Mouse (Mus musculus) kidney, embryonic 16.5 days (tissue): ENCODE data around the gene Adgrg5. TPM values are rescaled to one million over a fixed set of nuclear protein-coding genes. Genes with fewer than 3 reads are reported as not detected.
A peak's percentile ranks its signal among the peaks of the same experiment; 100 is the strongest.

Experiments used
- ATAC-seq: fragments of 200-750 bp; cut with Nextera tagmentation; 2 replicates; pipeline ENCODE4 v1.8.0; 2017; ENCODE audit warnings: moderate TSS enrichment; ENCODE audit not compliant: low FRiP score, low TSS enrichment
- H3K27ac ChIP-seq: fragments of 300-500 bp; sonication (generic); 2 replicates; pipeline ENCODE4 v1.5.1; 2014; ENCODE audit warnings: low read length
- H3K27me3 ChIP-seq: fragments of 300-500 bp; sonication (generic); 2 replicates; pipeline ENCODE4 v1.6.1; 2014; ENCODE audit warnings: low read length, control low read depth, mixed read lengths; ENCODE audit not compliant: insufficient read depth
- H3K36me3 ChIP-seq: fragments of 300-500 bp; sonication (generic); 2 replicates; pipeline ENCODE4 v1.6.1; 2014; ENCODE audit warnings: low read length, control low read depth, mixed read lengths; ENCODE audit not compliant: insufficient read depth
- H3K4me1 ChIP-seq: fragments of 300-500 bp; sonication (generic); 2 replicates; pipeline ENCODE4 v1.6.1; 2014; ENCODE audit warnings: low read length, control low read depth, mixed read lengths; ENCODE audit not compliant: insufficient read depth
- H3K4me2 ChIP-seq: fragments of 300-500 bp; sonication (generic); replicated peaks from 2 replicates; pipeline ENCODE4 v1.6.1; 2014; ENCODE audit warnings: low read depth, low read length
- H3K4me3 ChIP-seq: fragments of 300-500 bp; sonication (generic); 2 replicates; pipeline ENCODE4 v1.5.1; 2014; ENCODE audit warnings: mild to moderate bottlenecking, low read length
- H3K9ac ChIP-seq: fragments of 300-500 bp; sonication (generic); replicated peaks from 2 replicates; pipeline ENCODE4 v1.6.1; 2014; ENCODE audit warnings: low read length
- H3K9me3 ChIP-seq: fragments of 300-500 bp; sonication (generic); 2 replicates; pipeline ENCODE4 v1.6.1; 2016; ENCODE audit warnings: low read length, control low read depth
- WGBS: fragments of 180-500 bp; shearing (Covaris S2); extraction: QIAGEN DNeasy Blood & Tissue Kit; methylation state at CpG from one replicate; pipeline ENCODE4 v1.1.7; 2014; 5-methylcytosine and 5-hydroxymethylcytosine counted together
- polyA plus RNA-seq: library from polyadenylated mRNA; unstranded; fragments of >200 nt; fragmentation: Nextera tagmentation; extraction: Ambion mirVana; gene quantifications from 2 replicates; pipeline ENCODE4 v1.2.1, GENCODE M21; 2015

Adgrg5 gene
- polyA plus RNA-seq, 1 experiment from 2014 or later = 0.05 TPM

- no peaks in the 10 kb centered on the region for H3K27me3 ChIP-seq
- H3K36me3 ChIP-seq = no peaks in the 10 kb centered on the region
- H3K4me3 ChIP-seq = no peak within 1 kb of the TSS
- peaks cover 32% of the 10 kb centered on the region for H3K4me1 ChIP-seq
- peak; percentile 66 for ATAC-seq
- H3K9ac ChIP-seq = no peak within 1 kb of the TSS
- no peaks in the 10 kb centered on the region for H3K9me3 ChIP-seq
- peak within 1 kb of the TSS; percentile 91 for H3K27ac ChIP-seq
- WGBS = 45% methylated on average over 7 of the region's 7 CpGs
- H3K4me2 ChIP-seq = no peak within 1 kb of the TSS
These were observed 51.1 kb downstream of the Adgrg5 start, which contains the start of gene Adgrg1 for GRCm38 (mm10) chr8:94974467-94975165. Gene Adgrg1, plus strand, starts transcription at chr8:94974751.

GRCm38 (mm10) chr8:94976651-94977417 lies 53.3 kb downstream of the Adgrg5 start:
- peak overlapping the region; percentile 69 for H3K9ac ChIP-seq
- WGBS = 15% methylated on average over 17 of the region's 17 CpGs

DNA sequence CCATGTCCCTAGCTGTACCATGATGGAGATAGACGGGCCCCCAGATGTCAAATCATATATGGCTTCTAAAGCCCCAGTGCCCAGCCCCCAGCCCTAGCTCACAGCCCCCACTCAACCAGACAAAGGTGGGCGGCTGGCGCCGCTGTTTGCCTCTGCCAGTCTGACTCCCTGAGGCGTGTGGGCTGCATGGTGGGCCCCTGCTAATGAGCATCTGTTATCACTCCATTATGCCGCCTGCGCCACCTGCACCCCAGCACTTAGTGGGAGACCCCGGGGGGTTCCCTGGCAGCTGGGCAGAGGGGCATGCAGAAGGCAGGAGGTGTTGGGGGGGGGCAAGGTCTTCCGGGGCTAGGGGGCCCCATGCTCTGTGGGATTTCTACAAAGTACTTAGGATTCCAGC lies 54.6 kb downstream of the Adgrg5 start:
- Histone ChIP-seq H3K27me3 (no peaks in the 10 kb centered on the region), H3K9ac (peak overlapping the region; percentile 69), H3K4me2 (peak overlapping the region; percentile 55), H3K4me1 (peaks cover 54% of the 10 kb centered on the region), H3K4me3 (peak overlapping the region; percentile 49), H3K36me3 (no peaks in the 10 kb centered on the region), H3K27ac (peak overlapping the region; percentile 96), H3K9me3 (no peaks in the 10 kb centered on the region)
- WGBS = 60% methylated on average over 9 of the region's 9 CpGs
- ATAC-seq = no peak

More at GRCm38 (mm10) chr8:94976651-94977417, 53.3 kb downstream of the Adgrg5 start:
- peak; percentile 71 for ATAC-seq
- H3K27me3 ChIP-seq = no peaks in the 10 kb centered on the region
- H3K9me3 ChIP-seq = no peaks in the 10 kb centered on the region
- H3K36me3 ChIP-seq = no peaks in the 10 kb centered on the region
- peaks cover 44% of the 10 kb centered on the region for H3K4me1 ChIP-seq
- peak overlapping the region; percentile 96 for H3K27ac ChIP-seq
- peak overlapping the region; percentile 55 for H3K4me2 ChIP-seq
- peak overlapping the region; percentile 49 for H3K4me3 ChIP-seq

GRCm38 (mm10) chr8:94978593-94979319 lies 55.3 kb downstream of the Adgrg5 start:
- Histone ChIP-seq H3K9me3 (no peaks in the 10 kb centered on the region), H3K4me1 (peaks cover 56% of the 10 kb centered on the region), H3K27me3 (no peaks in the 10 kb centered on the region), H3K36me3 (no peaks in the 10 kb centered on the region), H3K27ac (peak overlapping the region; percentile 43; the same call in 1 of the 2 replicates), H3K4me2 (peak overlapping the region; percentile 55), H3K4me3 (peak overlapping the region; percentile 49), H3K9ac (peak overlapping the region; percentile 69)
- 78% methylated on average over 13 of the region's 13 CpGs for WGBS
- no peak for ATAC-seq

- Histone ChIP-seq H3K4me2 (peak overlapping the region; percentile 36), H3K4me3 (peak overlapping the region; percentile 10; the same call in 1 of the 2 replicates), H3K9ac (peak overlapping the region; percentile 29), H3K4me1 (peaks cover 63% of the 10 kb centered on the region), H3K9me3 (no peaks in the 10 kb centered on the region), H3K27ac (peak overlapping the region; percentile 88), H3K36me3 (no peaks in the 10 kb centered on the region), H3K27me3 (no peaks in the 10 kb centered on the region)
- WGBS = 65% methylated on average over 5 of the region's 5 CpGs
- ATAC-seq = peak; percentile 65
These were observed 56.7 kb downstream of the Adgrg5 start for GRCm38 (mm10) chr8:94980176-94980575.

DNA sequence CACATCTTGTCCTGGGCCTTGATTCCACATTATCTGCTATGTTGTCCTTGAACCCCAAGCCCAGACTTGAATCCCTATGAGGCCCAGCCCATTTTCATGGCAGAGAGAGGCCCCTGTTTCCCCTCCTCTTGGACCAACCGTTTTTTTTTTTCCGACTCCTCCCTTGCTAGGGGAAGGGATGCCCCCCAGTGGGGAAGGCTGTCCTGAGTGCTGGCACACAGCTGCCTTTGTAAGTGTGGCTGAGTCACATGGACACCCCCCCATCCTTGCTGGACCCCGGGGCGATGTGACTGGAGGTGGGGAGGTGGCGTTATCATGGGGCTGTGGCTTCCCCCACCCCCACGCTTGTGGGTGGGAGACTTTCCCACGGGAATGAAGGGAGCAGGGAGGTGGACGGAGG lies 57.5 kb downstream of the Adgrg5 start:
- Histone ChIP-seq H3K4me1 (peaks cover 63% of the 10 kb centered on the region), H3K27ac (peak overlapping the region; percentile 88), H3K4me2 (peak overlapping the region; percentile 36), H3K9ac (peak overlapping the region; percentile 29; the same call in 1 of the 2 replicates), H3K4me3 (peak overlapping the region; percentile 10), H3K27me3 (no peaks in the 10 kb centered on the region), H3K9me3 (no peaks in the 10 kb centered on the region), H3K36me3 (no peaks in the 10 kb centered on the region)
- 49% methylated on average over 8 of the region's 8 CpGs for WGBS
- ATAC-seq = no peak

DNA sequence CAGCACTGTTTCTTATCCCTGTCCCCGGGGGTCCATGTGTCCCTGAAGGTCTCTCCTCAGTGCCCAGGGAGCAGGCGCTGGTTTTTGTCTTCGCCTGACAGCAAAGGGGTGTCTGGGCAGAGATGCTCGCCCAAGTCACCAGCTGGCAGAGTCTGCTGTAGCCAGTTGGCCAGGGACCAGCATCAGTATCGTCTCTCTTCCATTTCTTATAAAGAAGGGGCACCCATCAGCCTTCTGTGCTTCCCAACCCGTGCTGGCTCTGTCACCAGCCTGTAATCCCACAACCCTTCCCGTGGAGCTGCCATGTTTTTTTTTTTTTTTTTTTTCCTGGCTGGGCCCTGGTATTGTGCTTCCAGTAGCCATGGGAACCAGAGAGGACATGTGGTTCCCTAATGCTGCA lies 58.4 kb downstream of the Adgrg5 start:
- no peaks in the 10 kb centered on the region for H3K27me3 ChIP-seq
- no peak overlapping the region for H3K9ac ChIP-seq
- peaks cover 59% of the 10 kb centered on the region for H3K4me1 ChIP-seq
- H3K27ac ChIP-seq = peak overlapping the region; percentile 88; the same call in 1 of the 2 replicates
- no peak for ATAC-seq
- no peaks in the 10 kb centered on the region for H3K9me3 ChIP-seq
- WGBS = 69% methylated on average over 7 of the region's 7 CpGs
- H3K36me3 ChIP-seq = no peaks in the 10 kb centered on the region
- no peak overlapping the region for H3K4me3 ChIP-seq
- H3K4me2 ChIP-seq = peak overlapping the region; percentile 36; the same call in 1 of the 2 replicates

DNA sequence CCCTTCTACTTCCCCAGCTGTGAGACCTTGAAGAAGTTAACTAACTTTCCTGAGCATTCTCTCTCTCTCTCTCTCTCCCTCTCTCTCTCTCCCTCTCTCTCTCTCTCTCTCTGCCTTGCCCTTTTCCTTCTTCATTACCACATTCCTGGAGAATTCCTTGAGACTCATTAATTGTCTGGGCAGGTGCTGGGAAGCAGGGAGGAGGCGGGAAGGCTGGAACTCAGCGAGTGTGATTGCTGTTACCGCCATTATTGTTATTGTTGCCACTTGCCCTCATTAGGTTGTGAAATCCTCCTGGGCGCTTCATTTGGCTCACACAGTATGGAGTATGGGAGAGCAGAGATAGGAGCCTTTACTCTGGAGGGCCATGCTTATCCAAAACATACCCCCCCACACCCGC lies 59.7 kb downstream of the Adgrg5 start:
- Histone ChIP-seq H3K9ac (no peak overlapping the region), H3K4me2 (0 out of 2 replicates have a peak overlapping the region, but pooled peaks have one; percentile 2), H3K27ac (peak overlapping the region; percentile 83), H3K9me3 (no peaks in the 10 kb centered on the region), H3K27me3 (no peaks in the 10 kb centered on the region), H3K36me3 (no peaks in the 10 kb centered on the region), H3K4me3 (no peak overlapping the region), H3K4me1 (peaks cover 49% of the 10 kb centered on the region)
- 9% methylated on average over 5 of the region's 5 CpGs for WGBS
- no peak for ATAC-seq

DNA sequence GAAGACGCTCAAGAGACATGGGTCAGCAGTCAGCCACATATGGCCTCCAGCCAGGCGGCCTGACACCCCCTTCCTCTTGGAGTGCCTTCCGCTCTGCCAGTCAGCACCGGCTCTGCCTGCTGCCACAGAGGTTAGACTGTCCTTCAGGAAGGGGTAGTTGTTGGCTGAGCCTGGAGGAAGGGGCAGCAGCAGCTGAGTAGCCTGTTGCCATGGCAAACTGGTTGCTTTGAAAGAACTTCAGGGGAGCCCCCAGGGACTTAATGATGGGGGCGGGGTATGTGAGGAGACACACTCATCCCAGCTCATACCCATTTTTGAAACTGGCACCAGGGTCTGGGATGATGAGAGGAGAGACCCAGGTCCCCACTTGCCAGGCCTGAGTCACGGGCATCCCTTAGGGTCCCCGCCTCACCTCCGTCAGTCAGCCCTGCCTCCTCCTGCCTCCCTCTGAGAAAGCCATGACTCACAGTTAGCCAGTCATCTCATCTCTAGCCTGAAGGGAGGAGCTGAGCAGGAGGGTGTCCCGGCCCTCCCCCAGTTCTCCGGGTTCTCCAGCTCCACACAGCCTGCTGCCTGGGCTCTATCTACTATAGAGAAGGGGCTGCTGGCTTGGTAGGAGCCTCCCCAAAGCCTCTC lies 60.5 kb downstream of the Adgrg5 start:
- Histone ChIP-seq H3K4me3 (peak overlapping the region; percentile 9), H3K27ac (peak overlapping the region; percentile 83), H3K4me1 (peaks cover 55% of the 10 kb centered on the region), H3K9ac (peak overlapping the region; percentile 51), H3K36me3 (no peaks in the 10 kb centered on the region), H3K4me2 (peak overlapping the region; percentile 35), H3K27me3 (no peaks in the 10 kb centered on the region), H3K9me3 (no peaks in the 10 kb centered on the region)
- 12% methylated on average over 10 of the region's 10 CpGs for WGBS
- peak; percentile 63 for ATAC-seq
